Mouse (Mus musculus) E14TG2a.4 (cell line): ENCODE data around the gene Acox1.

Experiments
- CTCF ChIP-seq: conservative IDR thresholded peaks from 2 replicates; pipeline ENCODE4 v1.5.1; 2014; ENCODE audit warnings: low read length
- POU5F1 ChIP-seq: IDR thresholded peaks from 2 replicates; pipeline ENCODE4 v1.6.1; 2014; ENCODE audit warnings: low read length, borderline replicate concordance

DNA sequence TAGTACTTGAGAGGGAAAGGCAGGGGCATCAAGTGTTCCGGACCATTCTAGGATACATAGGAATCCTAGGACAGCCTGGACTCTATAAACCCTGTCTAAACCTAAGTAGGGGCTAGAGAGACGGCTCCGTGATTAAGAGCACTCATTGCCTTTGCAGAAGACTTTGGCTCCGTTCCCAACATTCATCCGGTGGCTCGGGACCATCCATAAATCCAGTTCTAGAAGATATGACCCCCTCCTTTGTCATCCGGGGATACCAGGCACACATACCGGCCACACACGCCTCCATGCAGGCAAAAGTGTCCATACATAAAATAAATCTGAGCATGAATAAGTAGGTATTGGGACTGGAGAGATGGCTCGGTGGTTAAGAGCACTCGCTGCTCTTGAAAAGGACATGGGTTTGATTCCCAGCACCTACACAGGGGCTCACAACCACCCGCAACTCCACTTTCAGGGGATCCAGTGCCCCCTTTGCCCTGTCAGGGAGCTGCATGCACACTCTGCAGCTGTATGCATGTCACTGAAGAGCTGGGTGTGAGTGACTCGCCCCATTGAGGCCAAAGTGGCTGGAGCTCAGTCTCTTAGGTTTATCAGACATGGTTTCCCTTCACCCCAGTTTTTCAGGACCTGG is 15.1 kb upstream of the Acox1 start:
- TF ChIP-seq CTCF (no peak), POU5F1 (no peak)
